Mouse (Mus musculus) intestine, embryonic 16.5 days (tissue): ENCODE results near the gene Mnat1. TPM values are rescaled to one million over a fixed set of nuclear protein-coding genes. Genes with fewer than 3 reads are reported as not detected.
"Not testable (repeated sequence)": the region's sequence is repeated elsewhere in the genome, so short reads cannot be mapped to it uniquely, and the experiment has no call there.

Source experiments
- ATAC-seq: fragments of 200-750 bp; cut with Nextera tagmentation; 2 replicates; pipeline ENCODE4 v1.8.0; 2017; ENCODE audit warnings: moderate TSS enrichment, moderate library complexity
- H3K27ac ChIP-seq: fragments of 300-500 bp; sonication (generic); 2 replicates; pipeline ENCODE4 v1.5.1; 2014; ENCODE audit warnings: mild to moderate bottlenecking, low read length
- H3K27me3 ChIP-seq: fragments of 300-500 bp; sonication (generic); replicated peaks from 2 replicates; pipeline ENCODE4 v1.6.1; 2014; ENCODE audit warnings: low read length, control low read depth, mixed read lengths; ENCODE audit not compliant: control insufficient read depth, insufficient read depth
- H3K36me3 ChIP-seq: fragments of 300-500 bp; sonication (generic); 2 replicates; pipeline ENCODE4 v1.6.1; 2014; ENCODE audit warnings: low read length, control low read depth; ENCODE audit not compliant: control insufficient read depth, insufficient read depth
- H3K4me1 ChIP-seq: fragments of 300-500 bp; sonication (generic); 2 replicates; pipeline ENCODE4 v1.6.1; 2014; ENCODE audit warnings: low read length, control low read depth, mixed read lengths; ENCODE audit not compliant: control insufficient read depth, insufficient read depth
- H3K4me2 ChIP-seq: fragments of 300-500 bp; sonication (generic); 2 replicates; pipeline ENCODE4 v1.6.1; 2014; ENCODE audit warnings: low read depth, low read length, control low read depth
- H3K4me3 ChIP-seq: fragments of 300-500 bp; sonication (generic); 2 replicates; pipeline ENCODE4 v1.5.1; 2014; ENCODE audit warnings: mild to moderate bottlenecking, low read length
- H3K9ac ChIP-seq: fragments of 300-500 bp; sonication (generic); 2 replicates; pipeline ENCODE4 v1.6.1; 2014; ENCODE audit warnings: low read depth, low read length
- H3K9me3 ChIP-seq: fragments of 300-500 bp; sonication (generic); 2 replicates; pipeline ENCODE4 v1.6.1; 2016; ENCODE audit warnings: low read length, control low read depth; ENCODE audit not compliant: control insufficient read depth
- WGBS: fragments of 180-500 bp; shearing (Covaris S2); extraction: QIAGEN DNeasy Blood & Tissue Kit; methylation state at CpG from one replicate; pipeline ENCODE4 v1.1.7; 2014; 5-methylcytosine and 5-hydroxymethylcytosine counted together
- polyA plus RNA-seq: library from polyadenylated mRNA; unstranded; fragments of >200 nt; fragmentation: Nextera tagmentation; extraction: Ambion mirVana; gene quantifications from 2 replicates; pipeline ENCODE4 v1.2.1, GENCODE M21; 2015

Gene Mnat1
- polyA plus RNA-seq: 21.0 and 21.1 TPM in 2 replicates

- no peaks in the 10 kb centered on the region for H3K9me3 ChIP-seq
- H3K27ac ChIP-seq: 0 out of 2 replicates have a peak within 1 kb of the TSS, but pooled peaks have one; percentile 41
- H3K4me2 ChIP-seq: peak within 1 kb of the TSS; percentile 48
- peak within 1 kb of the TSS; percentile 81 for H3K4me3 ChIP-seq
- H3K36me3 ChIP-seq: no peaks in the 10 kb centered on the region
- WGBS: 1% methylated on average over 23 of the region's 23 CpGs
- H3K4me1 ChIP-seq: peaks cover 3% of the 10 kb centered on the region; the same call in 1 of the 2 replicates
- peak; percentile 85 for ATAC-seq
- H3K27me3 ChIP-seq: no peaks in the 10 kb centered on the region
- H3K9ac ChIP-seq: peak within 1 kb of the TSS; percentile 80
Observed at GRCm38 (mm10) chr12:73123093-73124041, at the start of gene Mnat1. Gene Mnat1, plus strand, starts transcription at chr12:73123717.

GRCm38 (mm10) chr12:73081828-73082227 is 41.7 kb upstream of the Mnat1 start:
- not testable (repeated sequence) for H3K4me1 ChIP-seq, H3K36me3 ChIP-seq, H3K27ac ChIP-seq, H3K9me3 ChIP-seq, H3K4me2 ChIP-seq, H3K9ac ChIP-seq, H3K27me3 ChIP-seq, ATAC-seq, H3K4me3 ChIP-seq
- 91% methylated on average over 4 of the region's 4 CpGs for WGBS

- H3K9me3 ChIP-seq: no peaks in the 10 kb centered on the region
- no peaks in the 10 kb centered on the region for H3K4me1 ChIP-seq
- H3K36me3 ChIP-seq: no peaks in the 10 kb centered on the region
- no peak overlapping the region for H3K27ac ChIP-seq
- no peak overlapping the region for H3K4me2 ChIP-seq
- no peak overlapping the region for H3K4me3 ChIP-seq
- H3K27me3 ChIP-seq: no peaks in the 10 kb centered on the region
- ATAC-seq: no peak
- 82% methylated on average over 4 of the region's 4 CpGs for WGBS
- H3K9ac ChIP-seq: no peak overlapping the region
Observed at GRCm38 (mm10) chr12:73083773-73084172, 39.7 kb upstream of the Mnat1 start.

- no peaks in the 10 kb centered on the region for H3K9me3 ChIP-seq
- H3K4me3 ChIP-seq: no peak overlapping the region
- no peaks in the 10 kb centered on the region for H3K36me3 ChIP-seq
- 31% methylated on average over 11 of the region's 11 CpGs for WGBS
- no peak overlapping the region for H3K4me2 ChIP-seq
- ATAC-seq: no peak
- no peaks in the 10 kb centered on the region for H3K27me3 ChIP-seq
- no peaks in the 10 kb centered on the region for H3K4me1 ChIP-seq
- no peak overlapping the region for H3K27ac ChIP-seq
- H3K9ac ChIP-seq: no peak overlapping the region
Observed at GRCm38 (mm10) chr12:73085739-73086630, 37.5 kb upstream of the Mnat1 start.

- H3K4me3 ChIP-seq: no peak overlapping the region
- 89% methylated on average over 7 of the region's 7 CpGs for WGBS
Observed at GRCm38 (mm10) chr12:73087086-73087485, 36.4 kb upstream of the Mnat1 start.

GRCm38 (mm10) chr12:73088500-73088899 is 35.0 kb upstream of the Mnat1 start:
- Histone ChIP-seq H3K4me2 (no peak overlapping the region), H3K4me3 (no peak overlapping the region), H3K9ac (no peak overlapping the region), H3K9me3 (no peaks in the 10 kb centered on the region), H3K27me3 (no peaks in the 10 kb centered on the region), H3K36me3 (no peaks in the 10 kb centered on the region), H3K27ac (no peak overlapping the region), H3K4me1 (no peaks in the 10 kb centered on the region)
- ATAC-seq: no peak
- WGBS: 62% methylated on average over 5 of the region's 5 CpGs

More at GRCm38 (mm10) chr12:73087086-73087485, 36.4 kb upstream of the Mnat1 start:
- H3K4me1 ChIP-seq: no peaks in the 10 kb centered on the region
- ATAC-seq: no peak
- H3K27ac ChIP-seq: no peak overlapping the region
- no peak overlapping the region for H3K4me2 ChIP-seq
- no peak overlapping the region for H3K9ac ChIP-seq
- H3K36me3 ChIP-seq: no peaks in the 10 kb centered on the region
- H3K27me3 ChIP-seq: no peaks in the 10 kb centered on the region
- no peaks in the 10 kb centered on the region for H3K9me3 ChIP-seq

- no peak for ATAC-seq
- Histone ChIP-seq H3K27ac (no peak overlapping the region), H3K9me3 (no peaks in the 10 kb centered on the region), H3K9ac (no peak overlapping the region), H3K27me3 (no peaks in the 10 kb centered on the region), H3K4me2 (no peak overlapping the region), H3K4me3 (no peak overlapping the region), H3K36me3 (no peaks in the 10 kb centered on the region), H3K4me1 (no peaks in the 10 kb centered on the region)
- WGBS: 57% methylated on average over 5 of the region's 5 CpGs
Observed at GRCm38 (mm10) chr12:73088911-73089310, 34.6 kb upstream of the Mnat1 start.

- Histone ChIP-seq H3K4me1 (no peaks in the 10 kb centered on the region), H3K9me3 (no peaks in the 10 kb centered on the region), H3K36me3 (no peaks in the 10 kb centered on the region), H3K9ac (no peak overlapping the region), H3K27me3 (no peaks in the 10 kb centered on the region), H3K27ac (no peak overlapping the region), H3K4me3 (no peak overlapping the region), H3K4me2 (no peak overlapping the region)
- no peak for ATAC-seq
- 59% methylated on average over 7 of the region's 7 CpGs for WGBS
Observed at GRCm38 (mm10) chr12:73090672-73091335, 32.7 kb upstream of the Mnat1 start.

GRCm38 (mm10) chr12:73094189-73094588 is 29.3 kb upstream of the Mnat1 start:
- H3K27me3 ChIP-seq: no peaks in the 10 kb centered on the region
- no peak overlapping the region for H3K4me3 ChIP-seq
- H3K4me2 ChIP-seq: no peak overlapping the region
- no peak for ATAC-seq
- WGBS: 70% methylated on average over 2 of the region's 2 CpGs
- H3K36me3 ChIP-seq: no peaks in the 10 kb centered on the region
- no peaks in the 10 kb centered on the region for H3K4me1 ChIP-seq
- H3K27ac ChIP-seq: no peak overlapping the region
- no peak overlapping the region for H3K9ac ChIP-seq
- H3K9me3 ChIP-seq: no peaks in the 10 kb centered on the region
